Mouse (Mus musculus) cerebellum, adult 2 months (tissue): Measurements from ENCODE around the gene Ntn1. TPM values are rescaled to one million over a fixed set of nuclear protein-coding genes. Genes with fewer than 3 reads are reported as not detected.

Source experiments
- DNase-seq, 2 experiments: peaks; one replicate each; pipeline ENCODE4 v3.0.0; 2021
- H3K27ac ChIP-seq: fragments of 200-500 bp; 2 replicates; pipeline ENCODE4 v1.5.1; 2012; ENCODE audit warnings: low read length, control low read depth, inconsistent platforms; ENCODE audit not compliant: insufficient read depth
- H3K27me3 ChIP-seq: fragments of 200-500 bp; 2 replicates; pipeline ENCODE4 v1.6.1; 2012; ENCODE audit warnings: inconsistent platforms, mild to moderate bottlenecking, low read length, moderate library complexity; ENCODE audit not compliant: control insufficient read depth, insufficient read depth
- H3K4me1 ChIP-seq: fragments of 200-500 bp; 2 replicates; pipeline ENCODE4 v1.6.1; 2011; ENCODE audit warnings: low read length; ENCODE audit not compliant: control insufficient read depth, insufficient read depth
- H3K4me3 ChIP-seq: fragments of 200-500 bp; replicated peaks from 2 replicates; pipeline ENCODE3; 2011; ENCODE audit warnings: mild to moderate bottlenecking, low read depth, low read length, control low read depth; ENCODE audit not compliant: insufficient read depth
- CTCF ChIP-seq: fragments of 200-500 bp; IDR thresholded peaks from 2 replicates; pipeline ENCODE4 v1.5.1; 2011; ENCODE audit warnings: low read depth, mild to moderate bottlenecking, control low read depth, low read length, moderate library complexity, borderline replicate concordance; ENCODE audit not compliant: insufficient read depth
- POLR2A ChIP-seq: fragments of 200-500 bp; IDR thresholded peaks from 2 replicates; pipeline ENCODE4 v1.6.1; 2011; ENCODE audit warnings: low read length, control low read depth, borderline replicate concordance; ENCODE audit not compliant: insufficient read depth
- WGBS: fragments of 180-500 bp; shearing (Covaris S2); methylation state at CpG from one replicate; pipeline ENCODE4 v1.1.7; 2018; 5-methylcytosine and 5-hydroxymethylcytosine counted together
- polyA plus RNA-seq: library from polyadenylated mRNA; depleted of rRNA; stranded (reverse); fragments of >200 nt; gene quantifications from 2 replicates; pipeline ENCODE4 v1.2.3, GENCODE M21; 2012

Ntn1 gene
- polyA plus RNA-seq, 1 experiment: 22.0 TPM

DNA sequence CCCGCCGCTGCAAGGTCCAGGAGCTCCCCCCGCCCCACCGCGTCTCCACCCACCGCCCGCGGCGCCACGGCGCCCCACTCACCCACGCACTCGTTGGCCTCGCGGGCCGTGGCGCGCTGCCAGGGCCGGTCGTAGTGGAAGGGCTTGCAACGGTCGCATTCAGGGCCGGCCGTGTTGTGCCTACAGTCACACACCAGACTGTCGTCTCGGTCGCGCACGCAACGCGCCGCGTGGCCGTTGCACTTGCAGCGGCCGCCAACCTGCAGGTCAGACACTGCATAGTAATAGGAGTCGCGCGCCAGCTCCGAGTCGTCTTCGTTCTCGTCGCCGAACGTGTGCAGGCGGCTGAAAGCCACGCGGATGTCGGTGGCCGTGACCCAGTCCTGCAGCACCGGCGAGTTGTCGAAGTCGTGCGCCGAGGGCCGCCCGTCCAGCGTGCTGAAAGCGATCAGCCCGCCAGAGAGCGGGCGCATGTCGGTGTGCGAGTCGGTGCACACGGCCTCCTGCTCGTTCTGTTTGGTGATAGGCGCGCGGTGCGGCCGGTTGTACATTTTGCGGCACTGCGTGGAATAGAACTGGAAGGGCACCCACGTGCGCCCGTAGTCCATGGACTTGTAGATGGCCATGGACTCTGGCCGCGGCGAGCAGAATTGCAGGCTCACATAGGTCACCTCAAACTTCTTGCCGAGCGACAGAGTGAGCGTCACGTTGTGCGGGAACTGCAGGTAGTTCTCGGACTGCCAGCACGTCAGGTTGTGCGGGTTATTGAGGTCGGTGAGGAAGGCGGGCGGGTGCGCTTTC, 15.4 kb downstream of the Ntn1 start:
- DNase-seq: peak; percentile 45 to 55
- H3K4me3 ChIP-seq: peak overlapping the region; percentile 53
- no peak overlapping the region for H3K27ac ChIP-seq
- WGBS: under 1% methylated on average over 93 of the region's 94 CpGs
- H3K4me1 ChIP-seq: 0 out of 2 replicates have a peak, but pooled peaks cover 3% of the 10 kb centered on the region
- no peak for TF ChIP-seq CTCF
- TF ChIP-seq POLR2A: no peak
- H3K27me3 ChIP-seq: peaks cover 1% of the 10 kb centered on the region

DNA sequence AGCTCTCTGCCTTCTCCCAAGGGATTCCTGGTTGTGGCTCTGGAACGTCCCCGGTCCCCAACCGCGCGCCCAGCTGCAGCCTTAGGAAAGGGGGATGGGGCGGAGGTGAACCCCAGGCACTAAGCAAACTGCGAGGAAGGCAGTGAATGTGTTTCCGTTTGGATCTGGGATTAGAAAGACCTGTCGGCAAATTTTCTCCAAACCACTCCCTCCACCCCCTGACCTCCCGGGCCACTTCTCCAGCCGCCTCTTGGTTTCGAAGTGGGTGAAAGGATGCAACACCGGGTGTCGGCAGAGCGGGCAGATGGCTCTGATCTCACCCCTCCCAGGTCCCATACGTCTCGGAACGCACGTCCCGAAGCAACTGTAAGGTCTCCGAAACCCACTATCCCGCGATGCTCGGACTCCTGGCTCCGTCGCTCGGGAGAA, 16.0 kb downstream of the Ntn1 start:
- no peak overlapping the region for H3K27ac ChIP-seq
- peaks cover 1% of the 10 kb centered on the region for H3K27me3 ChIP-seq

DNA sequence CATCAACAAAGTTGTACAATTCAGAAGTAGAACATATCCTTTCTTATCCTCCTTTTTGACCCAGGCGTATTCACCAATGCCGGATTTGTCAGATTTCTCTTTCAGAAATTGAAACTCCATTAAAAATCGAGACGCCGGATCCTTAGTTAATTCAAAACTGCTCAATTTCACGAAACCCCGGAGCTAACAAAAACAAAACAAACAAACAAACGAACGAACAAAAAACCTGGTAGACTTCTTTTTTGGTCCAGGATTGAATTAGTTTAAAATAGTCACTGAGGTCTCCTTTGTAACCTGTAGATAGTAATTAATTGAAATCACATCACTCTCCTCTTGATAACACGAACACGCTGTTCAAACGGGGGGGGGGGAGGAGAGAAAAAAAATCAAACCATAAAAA, 16.5 kb downstream of the Ntn1 start:
- TF ChIP-seq CTCF: no peak
- TF ChIP-seq POLR2A: no peak

More for the DNA sequence above, 16.0 kb downstream of the Ntn1 start:
- H3K4me3 ChIP-seq: peak overlapping the region; percentile 53
- 1% methylated on average over 27 of the region's 27 CpGs for WGBS
- 0 out of 2 replicates have a peak, but pooled peaks cover 3% of the 10 kb centered on the region for H3K4me1 ChIP-seq
- TF ChIP-seq CTCF (no peak), POLR2A (no peak)
- DNase-seq: peak in 1 of 2 experiments; percentile 22

DNA sequence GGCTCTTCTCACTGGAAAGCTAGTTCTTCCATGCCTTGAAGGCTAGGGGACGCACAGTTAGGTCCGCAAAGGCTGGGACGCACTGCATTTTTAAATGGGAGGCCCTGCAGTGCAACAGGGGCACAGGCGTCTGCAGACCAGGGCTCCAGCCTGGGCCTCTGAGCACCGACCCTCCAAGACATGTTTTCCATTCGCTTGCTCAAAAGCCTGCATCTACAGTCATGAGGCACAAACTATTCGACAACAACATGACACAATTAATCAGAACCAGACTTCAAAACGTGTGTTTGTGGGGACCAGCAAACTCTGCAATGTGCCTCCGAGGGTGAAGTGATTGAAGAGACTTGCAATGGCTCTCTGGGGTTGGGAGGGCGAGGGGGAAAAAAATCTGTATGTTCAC, 17.1 kb downstream of the Ntn1 start:
- Histone ChIP-seq H3K27me3 (peaks cover 1% of the 10 kb centered on the region), H3K4me3 (peak overlapping the region; percentile 1), H3K27ac (no peak overlapping the region), H3K4me1 (0 out of 2 replicates have a peak, but pooled peaks cover 3% of the 10 kb centered on the region)
- DNase-seq: no peak
- 71% methylated on average over 10 of the region's 10 CpGs for WGBS
- TF ChIP-seq POLR2A (no peak), CTCF (no peak)

More for the DNA sequence above, 16.5 kb downstream of the Ntn1 start:
- Histone ChIP-seq H3K4me3 (peak overlapping the region; percentile 53), H3K4me1 (0 out of 2 replicates have a peak, but pooled peaks cover 3% of the 10 kb centered on the region), H3K27ac (no peak overlapping the region), H3K27me3 (peaks cover 1% of the 10 kb centered on the region)
- no peak for DNase-seq
- WGBS: 24% methylated on average over 12 of the region's 12 CpGs

DNA sequence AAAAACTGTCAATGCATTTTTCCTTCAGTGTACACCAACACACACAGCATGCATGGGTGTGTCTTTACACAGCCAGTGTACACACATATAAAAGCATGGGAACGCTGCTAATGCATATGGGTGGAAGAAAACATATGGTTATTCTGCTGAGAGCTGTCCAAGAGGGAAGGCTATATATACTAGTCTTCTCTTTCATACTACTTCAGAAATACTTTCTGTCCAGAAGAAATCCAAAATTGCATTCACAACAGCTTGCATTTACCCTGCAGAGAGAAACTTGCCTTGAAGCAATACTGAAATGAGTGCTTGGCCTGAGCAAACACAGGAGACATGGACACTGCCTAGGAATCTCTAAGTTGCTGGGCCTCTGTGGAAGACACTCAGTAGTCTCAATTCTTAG, 18.8 kb downstream of the Ntn1 start:
- no peak overlapping the region for H3K27ac ChIP-seq
- 0 out of 2 replicates have a peak, but pooled peaks cover 3% of the 10 kb centered on the region for H3K4me1 ChIP-seq
- H3K4me3 ChIP-seq: no peak overlapping the region
- WGBS: 89% methylated on average over 1 of the region's 1 CpGs
- peaks cover 1% of the 10 kb centered on the region for H3K27me3 ChIP-seq
- no peak for TF ChIP-seq CTCF
- no peak for TF ChIP-seq POLR2A
- DNase-seq: no peak

DNA sequence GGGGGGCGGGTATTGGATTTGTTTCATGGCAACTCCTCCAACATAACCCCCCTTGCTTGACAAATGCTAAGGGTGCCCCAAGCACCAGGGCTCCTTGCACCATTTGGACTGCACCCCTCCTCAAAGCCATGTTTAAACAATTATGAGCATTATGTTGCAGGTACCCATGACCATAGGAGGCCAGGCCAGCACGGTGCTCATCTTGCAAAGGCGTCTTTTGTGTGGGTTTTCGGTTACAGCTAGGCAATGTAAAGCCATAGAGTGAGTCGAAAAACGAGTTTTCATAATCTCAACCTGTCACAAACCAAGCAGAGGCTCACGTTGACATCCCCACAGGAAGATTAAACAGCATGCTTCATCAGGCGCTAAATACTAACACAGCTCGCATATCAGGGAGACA, 19.3 kb downstream of the Ntn1 start:
- no peak overlapping the region for H3K27ac ChIP-seq
- H3K27me3 ChIP-seq: peaks cover 1% of the 10 kb centered on the region; the same call in 1 of the 2 replicates
- 82% methylated on average over 9 of the region's 9 CpGs for WGBS
- no peak overlapping the region for H3K4me3 ChIP-seq
- no peak for TF ChIP-seq CTCF
- no peak for TF ChIP-seq POLR2A
- H3K4me1 ChIP-seq: 0 out of 2 replicates have a peak, but pooled peaks cover 3% of the 10 kb centered on the region
- no peak for DNase-seq

DNA sequence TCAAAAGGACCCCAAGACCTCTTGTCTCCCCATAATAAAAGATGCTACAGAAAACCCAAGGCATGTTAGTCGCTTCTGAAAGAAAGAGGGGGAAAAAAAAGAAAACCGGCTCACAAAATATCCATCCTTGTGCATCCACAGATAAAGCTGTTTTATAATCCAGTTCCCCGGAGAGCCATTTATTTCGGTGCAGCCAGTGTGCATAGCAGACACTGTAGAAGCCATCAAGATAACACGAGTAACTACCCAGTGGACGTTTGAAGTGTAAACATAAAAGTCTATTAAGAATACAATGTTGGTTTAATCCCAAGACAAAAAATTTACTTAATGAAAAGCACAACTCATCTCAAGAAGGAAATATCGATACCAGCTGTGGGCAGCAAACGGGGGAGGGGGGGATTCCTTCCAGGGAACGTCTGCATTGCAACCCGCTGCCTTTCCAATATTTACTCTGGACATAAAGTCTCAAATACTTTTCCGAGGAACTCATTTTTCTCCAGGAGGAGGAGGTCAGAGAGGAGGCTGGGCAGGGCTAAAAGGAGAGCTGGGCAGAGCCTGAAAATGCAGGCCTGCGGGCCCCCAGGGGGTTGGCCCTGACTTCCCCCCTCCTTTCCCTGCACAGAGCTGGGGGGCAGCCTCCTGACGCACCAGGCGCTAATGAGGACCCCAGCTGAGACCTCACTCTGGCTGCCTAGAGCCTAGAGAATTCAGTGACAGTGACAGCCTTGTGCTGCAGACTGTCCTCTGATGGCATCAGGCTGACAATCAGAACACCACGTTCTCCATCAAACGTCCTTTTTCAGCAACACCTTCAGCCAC, 21.5 kb downstream of the Ntn1 start:
- 50% methylated on average over 16 of the region's 16 CpGs for WGBS
- no peaks in the 10 kb centered on the region for H3K4me1 ChIP-seq
- H3K4me3 ChIP-seq: no peak overlapping the region
- H3K27ac ChIP-seq: no peak overlapping the region
- TF ChIP-seq POLR2A (no peak), CTCF (no peak)
- no peak for DNase-seq
- no peaks in the 10 kb centered on the region for H3K27me3 ChIP-seq

DNA sequence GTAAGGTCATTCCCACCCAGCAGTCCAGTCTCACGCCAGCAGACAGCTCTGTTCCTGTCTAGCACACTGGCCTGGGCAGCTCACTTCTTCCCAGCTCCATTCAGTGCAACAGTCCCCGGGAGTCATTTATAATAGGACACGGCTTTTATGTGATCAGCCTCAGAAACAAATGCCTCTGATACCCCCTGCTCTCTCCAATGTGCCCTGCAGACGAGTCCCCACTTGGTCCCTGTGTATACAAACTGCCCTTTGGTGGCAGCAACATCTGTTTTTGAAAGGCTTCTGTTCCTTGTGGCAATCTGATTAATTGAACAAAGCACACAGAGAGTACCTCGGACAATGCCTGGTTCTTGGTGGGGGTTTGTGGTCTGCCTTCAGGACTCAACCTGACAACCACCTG, 22.2 kb downstream of the Ntn1 start:
- H3K27ac ChIP-seq: no peak overlapping the region
- no peaks in the 10 kb centered on the region for H3K27me3 ChIP-seq
- H3K4me3 ChIP-seq: no peak overlapping the region
- TF ChIP-seq CTCF (no peak), POLR2A (no peak)
- DNase-seq: no peak
- H3K4me1 ChIP-seq: no peaks in the 10 kb centered on the region
- 50% methylated on average over 5 of the region's 5 CpGs for WGBS
